Mouse (Mus musculus): ENCODE results near the gene 9230104L09Rik.

9230104L09Rik gene

DNA sequence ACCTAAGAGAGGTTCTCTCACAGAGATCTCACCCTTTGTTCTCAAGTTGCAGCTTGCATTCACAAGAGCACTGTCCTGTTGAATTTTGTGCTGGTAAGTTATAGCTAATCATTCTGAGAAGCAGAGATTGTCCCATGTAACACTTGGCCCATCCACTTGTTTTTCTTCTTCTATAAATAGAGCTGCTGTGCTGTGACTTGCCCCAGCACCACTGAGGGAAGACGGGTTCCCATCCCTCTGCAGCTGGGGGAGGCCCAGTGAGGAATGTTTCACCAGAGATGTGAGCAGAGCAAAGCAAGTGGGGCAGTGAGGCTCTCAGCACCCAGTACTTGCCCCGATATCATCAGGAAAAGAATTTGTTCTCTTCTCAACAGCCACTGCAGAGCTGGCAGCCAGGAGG lies at the start of gene 9230104L09Rik:
TSS of gene 9230104L09Rik (minus strand) at position 73 of the 400 bp plus-strand sequence.
- 54% methylated on average over 2 of the region's 2 CpGs for WGBS

DNA sequence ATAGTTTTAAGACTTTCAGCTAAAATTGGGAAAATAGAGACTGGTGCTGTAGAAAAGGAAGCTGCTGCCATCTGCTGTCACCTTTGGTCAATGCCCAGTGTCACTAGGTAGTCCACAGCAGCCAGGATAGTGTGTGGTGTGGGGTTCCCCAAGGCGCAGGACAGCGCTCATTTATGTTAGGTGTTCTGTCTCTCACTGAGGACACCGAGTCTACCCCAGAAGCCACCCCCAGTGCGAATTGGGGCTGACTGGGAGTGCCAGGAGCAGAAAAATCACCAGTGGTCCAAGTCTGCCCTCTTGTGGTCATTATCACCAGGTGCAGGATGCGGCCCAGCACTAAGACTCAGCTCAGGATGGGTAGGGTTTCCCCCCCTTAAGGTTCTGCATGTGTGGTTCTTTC lies 37.4 kb upstream of the 9230104L09Rik start:
- WGBS: 18% methylated on average over 5 of the region's 5 CpGs

DNA sequence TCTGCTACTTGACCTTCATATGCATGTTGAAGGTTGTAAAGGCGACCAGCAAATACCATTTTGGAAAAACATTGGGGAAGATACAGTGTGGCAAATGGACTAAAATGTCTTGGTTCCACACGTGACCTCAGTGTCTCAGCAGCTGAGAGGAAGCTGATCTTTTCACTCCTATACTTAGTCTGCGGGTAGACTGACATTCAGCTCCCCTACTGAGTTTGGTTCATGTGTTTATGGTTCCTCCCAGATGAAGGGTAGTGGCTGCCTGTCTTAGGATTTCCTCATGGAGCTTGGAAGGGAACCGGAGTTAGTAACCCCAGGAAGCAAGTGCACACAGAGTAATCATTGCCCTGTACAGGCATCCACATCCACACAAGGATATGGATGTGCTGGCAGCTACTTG lies 35.5 kb upstream of the 9230104L09Rik start:
- 68% methylated on average over 4 of the region's 4 CpGs for WGBS

DNA sequence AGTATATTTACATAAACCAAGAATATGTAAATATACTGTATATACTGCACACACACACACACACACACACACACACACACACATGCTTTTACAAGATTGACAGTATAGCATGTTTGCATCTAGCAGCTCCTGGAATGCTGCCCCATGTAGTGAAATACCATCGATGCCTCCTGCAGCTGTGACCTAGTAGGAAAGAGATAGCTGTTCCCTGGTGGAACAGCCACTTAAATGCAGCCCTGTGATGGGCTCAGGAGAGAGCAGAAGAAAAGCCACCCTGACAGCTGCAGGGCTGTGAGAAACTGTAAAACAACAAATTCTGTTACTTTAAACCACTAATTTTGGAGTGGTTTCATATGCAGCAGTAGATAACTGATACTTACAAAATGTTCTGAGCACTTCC lies 31.4 kb upstream of the 9230104L09Rik start:
- WGBS: 51% methylated on average over 1 of the region's 1 CpGs

DNA sequence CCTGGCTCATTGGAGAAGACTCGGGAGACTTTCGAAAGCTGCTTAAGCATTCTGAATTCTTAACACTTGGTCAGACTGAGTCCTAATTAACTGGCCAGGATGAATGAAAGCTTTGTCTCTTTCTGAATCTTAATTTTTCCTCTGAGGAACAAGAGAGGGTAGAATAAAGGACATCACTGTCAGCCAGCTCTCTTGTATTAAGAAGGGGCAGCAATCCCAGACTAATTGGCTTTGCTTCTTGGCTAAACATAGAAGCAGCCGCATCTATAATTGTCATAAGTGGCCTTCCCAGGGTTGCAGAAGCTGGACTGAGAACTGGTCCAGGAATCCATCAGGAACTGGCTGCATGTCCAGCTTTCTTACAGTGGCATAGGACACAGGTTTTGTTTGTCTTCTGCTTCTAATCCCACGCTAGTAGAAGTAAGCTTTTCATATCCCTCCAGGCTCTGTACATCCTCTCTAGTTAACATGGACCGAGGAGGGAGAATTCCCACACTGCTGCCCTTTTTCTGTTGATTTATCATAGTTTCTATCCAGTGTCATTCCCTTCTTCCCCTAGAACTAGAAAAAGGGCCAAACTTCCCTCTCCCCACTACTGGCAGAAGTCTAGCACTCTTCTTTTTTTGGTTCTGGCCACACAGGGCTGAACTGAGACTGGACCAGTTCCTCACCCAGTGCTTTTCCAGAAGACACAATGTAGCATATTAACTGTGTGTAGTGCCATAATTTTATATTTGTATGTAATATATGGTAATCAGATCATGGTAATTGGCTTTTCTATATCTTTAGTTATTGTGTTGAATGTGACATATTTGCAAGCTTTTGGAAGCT lies 25.4 kb upstream of the 9230104L09Rik start:
- 56% methylated on average over 5 of the region's 5 CpGs for WGBS

DNA sequence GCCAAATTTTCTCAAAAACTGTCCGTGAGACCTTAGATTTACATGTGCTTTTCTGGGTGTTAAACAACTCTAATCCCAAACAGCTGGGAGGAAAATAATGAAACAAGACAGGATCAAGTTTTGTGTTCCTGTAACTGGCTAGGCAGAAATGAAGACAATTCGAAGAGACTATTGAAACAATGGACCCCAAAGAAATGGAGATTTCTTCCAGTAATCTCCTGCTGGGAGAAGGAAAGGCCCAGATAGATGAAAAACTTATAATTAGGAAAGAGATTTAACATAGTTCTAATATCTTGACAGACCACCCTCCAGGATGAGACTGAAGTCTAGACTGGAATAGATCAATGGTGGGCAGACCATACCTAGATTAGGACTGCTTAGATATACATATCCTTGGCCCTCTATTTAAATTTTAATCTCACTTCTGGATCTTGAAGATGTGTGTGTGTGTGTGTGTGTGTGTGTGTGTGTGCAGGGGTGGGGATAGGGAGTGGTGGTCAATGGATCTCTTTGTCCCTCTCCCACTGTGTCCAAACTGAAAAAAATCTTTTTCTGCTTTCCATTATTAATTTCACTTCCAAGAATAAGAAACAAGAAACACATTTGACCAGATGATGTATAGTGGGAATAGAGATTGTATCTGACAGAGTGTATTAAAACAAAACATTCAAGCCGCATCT lies 24.6 kb upstream of the 9230104L09Rik start:
- 58% methylated on average over 3 of the region's 3 CpGs for WGBS

DNA sequence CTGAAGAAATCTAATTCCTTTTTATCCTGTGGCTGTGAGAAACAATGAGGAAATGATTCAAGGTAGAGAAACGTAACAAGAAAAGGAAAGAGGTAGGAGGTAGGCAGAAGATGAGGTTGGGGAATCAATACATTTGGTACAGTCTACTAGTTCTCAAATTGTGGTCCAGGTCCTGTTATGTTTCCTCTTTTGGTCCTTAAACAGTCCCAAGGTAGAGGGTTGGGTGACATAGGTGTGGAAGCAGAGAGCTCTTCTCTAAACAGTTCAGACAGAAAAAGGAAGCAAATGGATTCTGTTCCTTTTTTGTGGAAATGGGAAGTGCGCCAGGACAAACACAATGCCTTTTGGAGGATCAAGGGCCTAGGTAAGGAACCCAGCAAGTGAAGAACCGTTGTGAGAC lies 24.0 kb upstream of the 9230104L09Rik start:
- WGBS: 59% methylated on average over 3 of the region's 3 CpGs

DNA sequence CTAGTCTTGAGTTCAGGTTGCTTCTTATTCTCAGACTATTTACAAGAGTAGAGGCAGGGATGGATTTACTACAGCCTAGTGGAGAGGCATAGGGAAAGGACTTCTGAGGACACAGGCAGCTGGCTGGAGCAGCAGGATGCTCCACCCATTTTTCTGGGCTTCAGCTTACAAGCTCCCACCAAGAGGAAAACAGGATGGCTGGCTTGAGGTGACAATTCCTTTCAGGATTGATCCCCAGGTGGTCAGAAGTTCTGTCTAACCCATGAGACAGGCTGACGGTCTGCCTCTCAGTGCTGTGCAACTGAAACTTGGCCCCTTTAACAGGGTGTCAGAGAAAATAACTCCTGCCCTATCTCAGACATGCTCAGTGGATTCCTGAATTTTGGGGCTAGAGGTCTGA lies 14.4 kb upstream of the 9230104L09Rik start:
- WGBS: 43% methylated on average over 1 of the region's 1 CpGs

DNA sequence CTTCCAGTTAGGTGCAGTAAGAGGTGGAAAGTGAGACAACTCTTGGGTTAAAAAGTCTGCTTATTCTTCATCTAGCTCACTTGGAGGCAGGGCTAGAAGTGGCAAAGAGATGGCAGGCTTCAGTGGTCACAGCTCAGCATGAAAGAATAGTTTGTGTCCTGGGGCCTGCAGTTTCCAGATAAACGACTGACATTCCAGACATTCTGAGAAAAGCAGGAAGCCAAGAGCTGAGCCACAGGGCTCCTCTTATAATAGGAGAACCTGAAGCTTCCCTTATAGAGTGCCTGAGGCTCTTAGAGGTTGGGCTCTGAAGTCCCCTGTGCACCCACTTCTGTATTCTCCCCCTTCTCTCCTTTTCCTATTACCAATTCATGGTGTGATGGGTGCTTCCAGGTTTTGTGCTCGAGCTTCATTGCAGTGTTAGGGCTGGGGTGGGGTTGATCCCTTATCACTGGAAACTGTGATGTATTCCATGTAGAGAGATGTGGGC lies 13.8 kb upstream of the 9230104L09Rik start:
- WGBS: 33% methylated on average over 2 of the region's 2 CpGs

DNA sequence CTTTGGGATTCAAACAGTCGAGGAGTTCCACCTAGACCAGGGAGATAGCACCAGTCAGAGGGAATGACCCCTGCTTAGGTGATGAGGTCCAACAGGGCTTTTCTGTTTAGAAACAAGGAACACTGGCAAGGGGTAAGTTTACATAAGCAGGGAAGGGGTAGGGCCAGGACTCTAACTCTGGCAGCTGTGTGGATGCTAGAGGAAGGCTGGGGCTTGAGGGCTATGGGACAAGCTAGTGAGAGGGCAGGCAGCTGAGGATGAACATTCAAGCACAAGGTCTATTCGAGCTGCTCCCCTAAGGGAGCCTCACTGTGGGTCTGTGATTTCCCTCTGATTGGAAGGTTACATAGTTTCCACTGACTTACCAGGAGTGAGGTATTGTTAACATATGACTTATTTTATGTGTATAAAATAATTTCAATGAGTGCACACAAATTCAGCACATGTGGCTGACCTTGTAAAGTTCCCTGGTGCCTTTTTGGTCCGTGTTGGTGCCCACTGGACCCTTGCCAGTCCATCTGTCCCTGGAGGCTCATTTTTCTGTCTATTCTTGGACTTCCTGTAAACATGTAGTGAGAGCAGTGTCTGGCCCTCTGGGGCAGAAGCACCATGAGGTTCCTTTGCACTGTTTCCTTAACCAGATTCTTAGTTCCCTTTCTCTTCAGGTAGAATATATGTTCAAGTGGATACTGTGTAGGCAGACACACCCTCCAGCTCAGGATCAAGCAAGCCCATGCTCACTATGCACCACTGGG lies 12.4 kb upstream of the 9230104L09Rik start:
- WGBS: 54% methylated on average over 3 of the region's 3 CpGs

DNA sequence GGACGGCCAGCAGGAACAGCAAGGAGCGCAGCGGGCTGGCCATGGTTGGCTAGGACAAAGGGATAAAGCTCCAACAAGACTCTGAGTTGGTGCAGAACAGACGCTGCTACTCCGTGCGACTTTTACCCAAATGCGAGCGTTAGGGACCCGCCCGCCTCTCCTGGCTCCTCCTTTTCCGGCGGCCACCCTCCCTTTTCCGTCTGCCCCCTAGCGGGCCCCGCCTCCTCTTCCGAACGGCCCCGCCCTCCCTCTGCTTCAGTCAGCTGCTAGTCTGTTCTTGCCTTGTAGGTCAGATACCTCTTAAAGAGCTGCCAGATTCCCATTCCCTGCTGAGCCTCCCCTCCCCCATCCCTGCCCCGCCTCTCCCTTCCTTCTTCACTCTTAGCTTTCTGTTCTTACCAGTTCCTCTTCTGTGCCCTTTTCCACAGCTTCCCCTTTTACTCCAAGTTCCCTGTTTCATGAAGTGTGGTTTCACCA lies 10.5 kb upstream of the 9230104L09Rik start, which contains the start of gene Cst3:
TSS of gene Cst3 (minus strand) at position 358 of the 477 bp plus-strand sequence.
- WGBS: 1% methylated on average over 19 of the region's 19 CpGs

DNA sequence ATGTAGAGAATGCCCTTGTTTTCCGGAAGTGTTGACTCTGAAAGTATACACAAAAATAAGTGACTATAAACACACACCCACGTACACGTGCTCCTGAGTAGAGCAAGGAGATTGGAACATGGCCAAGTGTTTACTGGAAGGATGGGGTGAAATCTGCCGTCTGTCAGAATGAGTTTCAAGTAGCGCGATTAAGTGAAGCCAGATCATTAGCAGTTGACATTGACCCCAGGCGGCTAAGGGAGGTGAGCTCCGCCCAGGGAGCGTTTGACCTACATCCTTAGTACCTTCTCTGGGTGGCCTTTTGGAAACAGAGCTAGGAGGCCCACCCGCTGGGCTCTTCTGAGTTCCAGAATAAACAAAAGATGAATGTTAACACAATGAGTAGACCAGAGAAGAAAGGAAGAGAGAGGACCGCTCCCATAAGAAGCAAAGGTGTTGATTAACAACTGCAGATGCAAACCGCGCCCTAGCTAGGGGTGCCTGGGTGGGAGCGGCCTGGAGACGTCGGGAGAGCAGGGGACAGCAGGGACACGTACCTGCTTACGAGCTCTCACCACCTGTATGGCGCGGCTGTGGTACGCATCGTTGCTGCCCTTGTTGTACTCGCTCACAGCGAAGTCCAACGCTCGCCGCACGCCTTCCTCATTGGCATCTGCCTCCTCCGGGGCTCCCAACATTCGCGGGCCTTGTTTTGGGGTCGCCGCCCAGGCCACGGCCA lies 9.9 kb upstream of the 9230104L09Rik start:
- WGBS: under 1% methylated on average over 34 of the region's 34 CpGs

DNA sequence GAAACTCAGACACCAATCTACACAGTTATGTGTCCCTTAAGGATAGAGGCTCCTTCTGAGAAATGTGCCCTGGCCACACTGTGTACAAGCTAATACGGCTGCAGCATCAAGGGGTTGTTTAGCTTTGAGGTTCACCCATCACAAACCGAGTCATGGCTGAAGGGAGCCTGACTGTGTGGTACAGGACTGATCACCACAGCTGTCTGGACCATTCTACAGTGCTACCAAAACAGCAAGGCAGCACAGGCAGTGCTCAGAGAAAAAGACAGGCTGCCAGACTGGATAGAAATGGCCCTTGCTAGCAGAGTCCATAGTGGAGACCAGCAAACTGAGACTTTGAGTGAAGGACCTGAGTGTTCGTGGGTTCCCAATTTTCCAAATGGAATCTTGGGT lies 9.4 kb upstream of the 9230104L09Rik start:
- 10% methylated on average over 3 of the region's 3 CpGs for WGBS

DNA sequence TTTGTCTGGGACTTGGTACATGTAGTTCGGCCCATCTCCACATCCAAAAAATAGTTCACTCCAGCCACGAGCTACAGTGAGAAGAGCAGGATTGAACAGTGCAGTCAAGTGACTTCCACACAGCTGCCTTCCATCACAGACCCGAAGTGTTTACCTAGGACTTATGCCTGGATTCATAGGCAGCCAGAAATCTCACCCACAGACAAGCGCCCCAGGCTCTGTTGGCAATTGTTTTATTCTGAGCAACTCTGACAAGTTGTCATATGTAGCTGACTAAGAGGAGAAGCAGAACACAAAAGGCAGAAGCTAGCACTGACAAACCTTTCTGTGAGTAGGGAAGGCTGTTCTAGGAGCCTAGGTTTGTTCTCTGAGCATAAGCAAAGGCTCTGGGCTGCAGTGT lies 8.0 kb upstream of the 9230104L09Rik start:
- WGBS: 15% methylated on average over 4 of the region's 4 CpGs

DNA sequence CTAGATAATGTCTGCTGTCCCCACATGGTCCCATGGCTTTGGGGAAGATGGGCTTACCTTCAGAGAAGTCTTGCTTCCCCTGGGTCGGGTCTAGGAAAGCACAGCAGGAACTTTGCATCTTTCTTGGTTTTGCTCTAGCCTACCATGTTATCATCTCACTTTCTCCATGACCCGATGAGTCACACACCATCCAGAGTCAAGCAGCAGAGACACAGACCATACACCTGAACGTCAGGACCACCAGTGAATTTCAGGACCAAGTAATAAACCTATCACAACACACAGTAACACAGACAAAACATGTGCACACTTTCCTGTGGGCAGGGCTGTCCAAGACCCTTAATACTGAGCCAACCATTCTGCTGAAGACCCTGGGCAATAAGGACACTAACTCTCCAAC lies 5.7 kb upstream of the 9230104L09Rik start:
- 81% methylated on average over 3 of the region's 3 CpGs for WGBS

DNA sequence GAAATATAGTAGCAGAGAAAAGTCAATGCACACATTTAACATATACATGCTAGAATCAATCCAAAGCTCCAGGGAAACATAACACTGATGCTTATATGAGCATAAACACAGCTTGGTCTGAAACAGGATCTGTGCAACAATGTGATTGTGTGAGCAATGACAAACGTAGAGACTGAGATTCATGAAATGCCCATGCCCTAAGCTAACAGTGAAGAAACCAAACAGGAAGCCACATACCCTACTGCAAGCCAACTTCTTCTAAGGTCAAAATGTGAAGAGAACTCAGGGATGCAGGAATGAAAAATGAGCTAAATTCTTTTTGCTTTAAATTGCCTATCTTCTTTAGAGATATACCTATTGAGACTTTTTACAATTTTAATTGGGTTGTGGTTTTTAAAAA lies 4.1 kb upstream of the 9230104L09Rik start:
- 55% methylated on average over 1 of the region's 1 CpGs for WGBS

DNA sequence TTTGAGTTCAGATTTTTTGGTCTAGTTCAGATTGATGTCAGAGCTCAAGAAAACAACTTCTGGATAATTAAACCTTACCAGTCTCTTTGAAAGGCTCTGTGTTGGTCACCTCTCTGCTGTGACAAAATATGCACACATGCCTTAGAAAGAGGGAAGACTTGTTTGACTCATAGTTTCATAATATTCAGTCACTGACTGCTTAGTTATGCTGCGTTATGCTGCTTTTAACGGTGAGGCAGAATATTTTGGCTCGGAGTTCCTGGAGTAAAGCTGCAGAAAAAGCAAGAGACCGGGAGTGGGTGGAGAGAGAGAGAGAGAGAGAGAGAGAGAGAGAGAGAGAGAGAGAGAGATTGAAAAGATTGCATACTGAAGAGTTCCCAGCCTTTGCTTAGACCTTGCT lies 3.8 kb downstream of the 9230104L09Rik start:
- WGBS: 26% methylated on average over 4 of the region's 4 CpGs

DNA sequence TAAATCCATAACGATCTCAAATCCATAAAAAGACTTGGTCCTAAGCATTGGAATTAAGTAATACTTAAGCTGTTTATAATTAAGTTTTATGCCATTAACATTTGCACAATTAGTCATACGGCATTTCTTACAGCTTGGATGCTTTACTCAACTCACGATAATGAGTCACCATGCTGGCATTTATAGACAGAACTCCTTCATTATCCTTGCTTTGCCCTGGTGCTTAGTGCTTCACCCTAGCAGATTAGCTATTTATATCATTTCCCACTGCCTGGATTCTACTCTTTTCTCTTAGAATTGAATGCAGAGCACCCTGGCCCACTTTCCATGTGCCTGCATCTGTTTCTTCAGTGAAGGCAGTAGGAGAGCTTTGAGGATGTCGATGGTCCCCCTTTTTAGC lies 7.3 kb downstream of the 9230104L09Rik start:
- 30% methylated on average over 4 of the region's 4 CpGs for WGBS

DNA sequence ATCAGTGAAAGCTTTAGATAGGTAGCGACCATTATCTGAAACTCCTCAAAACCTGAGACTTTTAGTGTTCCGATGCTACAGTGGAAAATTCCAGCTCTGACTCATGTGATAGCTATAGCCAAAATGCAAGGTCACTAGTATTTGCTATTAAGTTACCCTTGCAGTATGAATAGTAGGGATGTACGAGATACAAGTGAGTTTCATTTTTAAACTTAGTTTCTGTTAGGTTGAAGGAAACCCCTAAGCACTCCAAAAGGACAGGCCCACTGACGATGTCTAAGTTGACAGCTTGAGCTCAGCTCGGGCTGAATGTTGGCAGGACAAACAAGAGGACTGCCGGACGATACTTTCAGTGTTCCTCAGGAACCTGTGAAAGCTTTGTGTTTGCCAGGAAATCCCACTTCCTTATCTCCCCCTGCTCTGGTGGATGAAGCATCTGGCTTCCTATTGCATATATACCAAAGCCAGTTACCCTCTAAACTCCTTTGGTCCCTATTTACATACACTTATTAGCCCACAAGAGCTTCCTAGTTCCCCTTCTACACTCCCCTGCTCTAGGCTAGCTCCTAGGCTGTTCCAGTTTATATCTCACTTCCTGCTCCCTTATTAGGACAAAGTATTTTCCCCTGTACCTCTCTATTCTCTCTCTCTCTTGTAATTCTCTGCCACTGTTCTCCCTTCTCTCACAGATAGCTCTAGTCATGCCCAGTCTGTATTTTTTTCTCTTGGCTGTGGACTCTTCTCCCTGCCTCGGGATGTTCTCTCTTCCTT lies 8.0 kb downstream of the 9230104L09Rik start:
- WGBS: 60% methylated on average over 8 of the region's 8 CpGs

DNA sequence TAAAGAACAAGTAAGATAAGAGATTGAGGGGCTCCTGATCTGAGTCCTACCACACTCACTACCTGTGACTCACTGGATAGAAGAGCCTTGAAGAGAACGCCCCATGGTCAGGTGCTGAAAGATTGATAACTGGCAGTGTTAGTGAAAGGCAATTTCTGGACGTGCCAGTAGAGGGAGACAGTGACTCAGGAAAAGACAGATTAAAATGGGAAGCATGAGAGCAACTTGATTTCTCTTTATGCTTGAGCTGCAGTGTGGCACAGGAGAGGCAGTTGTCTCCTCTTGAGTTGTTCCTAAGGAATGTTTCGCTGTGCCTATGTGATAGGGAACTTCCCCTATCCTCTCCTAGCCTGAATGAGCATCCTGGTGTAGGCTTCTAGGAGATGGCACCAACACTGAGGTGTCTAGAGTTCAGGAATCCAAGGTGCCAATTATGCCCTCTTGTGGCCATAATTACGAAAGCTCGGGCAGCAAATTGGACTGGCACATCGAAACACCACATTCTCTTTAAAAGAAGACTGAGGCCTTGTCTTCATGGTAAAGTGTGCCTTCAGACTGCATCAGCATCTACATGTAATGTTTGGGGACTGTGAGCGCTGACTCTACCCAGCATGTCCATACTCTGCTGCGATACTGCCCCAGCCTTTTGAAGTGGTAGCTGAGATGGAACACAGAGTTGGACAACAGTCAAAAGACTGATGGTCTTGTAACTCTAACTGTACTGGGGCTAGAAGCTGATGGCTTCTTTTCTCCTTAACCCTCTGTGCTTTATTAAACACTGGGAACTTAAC lies 13.5 kb downstream of the 9230104L09Rik start:
- WGBS: 27% methylated on average over 8 of the region's 8 CpGs

All from cerebral cortex, adult 2 months (tissue).